Mouse (Mus musculus) adrenal gland, adult 2 months (tissue): ENCODE measurements at regions not wholly inside any gene's neighbourhood (a gene's known extent, or its start where the extent isn't known, plus 50 kb on each side); places are given as distances from the start of the nearest gene placed in this dataset.
"Not testable (repeated sequence)": the region's sequence is repeated elsewhere in the genome, so short reads cannot be mapped to it uniquely, and the experiment has no call there.

Source experiments
- DNase-seq: peaks from one replicate; pipeline ENCODE4 v3.0.0; 2021

DNA sequence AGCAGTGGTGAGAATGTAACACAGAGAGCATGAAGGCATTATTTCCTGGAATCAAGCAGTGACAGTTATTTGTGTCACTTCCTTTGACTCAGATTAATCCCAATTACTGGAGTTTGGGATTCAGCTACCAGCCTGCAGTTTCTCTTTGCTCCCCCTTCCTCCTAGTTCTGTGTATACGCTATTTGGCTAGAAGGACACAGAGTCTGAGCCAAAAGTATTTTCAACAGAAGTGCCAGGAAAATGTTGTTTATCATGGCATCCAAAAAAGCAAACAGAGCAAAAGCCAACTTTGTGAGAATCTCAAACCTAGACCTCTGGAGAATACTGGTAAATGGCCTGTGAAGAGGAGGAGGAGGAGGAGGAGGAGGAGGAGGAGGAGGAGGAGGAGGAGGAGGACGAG lies 600.4 kb downstream of the Crisp4 start:
- DNase-seq = no peak

DNA sequence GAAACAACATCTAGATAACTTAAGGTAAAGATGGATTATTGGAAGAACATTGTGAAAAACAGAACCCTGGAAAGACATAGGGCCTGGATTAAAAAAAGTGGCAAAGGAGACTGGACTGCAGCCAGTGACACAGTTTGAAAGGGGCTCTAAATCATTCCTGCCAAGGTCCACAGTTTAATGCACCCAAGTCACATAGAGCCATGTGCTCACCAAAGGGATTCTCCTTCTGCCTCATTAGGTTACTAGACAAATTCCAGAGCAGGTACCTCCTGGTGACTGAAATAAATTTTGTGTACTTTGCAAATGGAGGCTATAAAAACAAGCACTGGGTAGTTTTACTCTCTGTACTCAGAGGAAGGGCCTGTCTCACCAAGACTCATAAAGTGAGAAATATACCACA lies 607.5 kb downstream of the Crisp4 start:
- peak; percentile 10 for DNase-seq

DNA sequence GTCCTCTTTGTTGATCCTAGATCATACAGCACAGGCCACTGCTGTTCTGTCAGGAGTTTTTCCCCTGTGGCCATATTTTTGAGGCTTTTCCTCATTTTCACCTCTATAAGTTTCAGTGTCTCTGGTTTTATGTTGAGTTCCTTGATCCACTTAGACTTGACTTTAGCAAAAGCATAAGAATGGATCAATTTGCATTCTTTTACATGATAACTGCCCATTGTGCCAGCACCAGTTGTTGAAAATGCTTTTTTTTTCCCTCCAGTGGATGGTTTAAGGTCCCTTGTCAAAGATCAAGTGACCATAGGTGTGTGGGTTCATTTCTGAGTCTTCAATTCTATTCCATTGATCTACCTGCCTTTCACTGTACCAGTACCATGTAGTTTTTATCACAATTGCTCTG lies 614.4 kb downstream of the Crisp4 start:
- not testable (repeated sequence) for DNase-seq

DNA sequence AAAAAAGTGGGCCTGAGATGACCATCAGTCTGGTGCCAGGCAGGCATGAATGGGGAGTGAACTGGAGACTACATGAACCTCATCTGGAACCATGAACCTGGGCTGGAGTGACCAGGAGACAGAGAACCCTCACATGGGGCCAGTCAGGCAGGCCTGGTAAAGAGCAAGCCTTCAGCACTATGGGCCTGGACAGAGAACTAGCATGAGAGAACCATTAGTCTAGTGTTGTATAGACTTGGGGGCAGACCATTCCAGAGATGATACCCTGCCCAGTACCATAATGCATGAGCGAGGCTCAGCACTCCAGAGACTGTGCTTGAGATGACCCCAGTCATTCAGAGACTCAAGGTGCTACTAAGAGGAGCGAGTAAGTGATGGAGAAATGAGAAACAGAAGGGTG lies 625.6 kb downstream of the Crisp4 start:
- no peak for DNase-seq

DNA sequence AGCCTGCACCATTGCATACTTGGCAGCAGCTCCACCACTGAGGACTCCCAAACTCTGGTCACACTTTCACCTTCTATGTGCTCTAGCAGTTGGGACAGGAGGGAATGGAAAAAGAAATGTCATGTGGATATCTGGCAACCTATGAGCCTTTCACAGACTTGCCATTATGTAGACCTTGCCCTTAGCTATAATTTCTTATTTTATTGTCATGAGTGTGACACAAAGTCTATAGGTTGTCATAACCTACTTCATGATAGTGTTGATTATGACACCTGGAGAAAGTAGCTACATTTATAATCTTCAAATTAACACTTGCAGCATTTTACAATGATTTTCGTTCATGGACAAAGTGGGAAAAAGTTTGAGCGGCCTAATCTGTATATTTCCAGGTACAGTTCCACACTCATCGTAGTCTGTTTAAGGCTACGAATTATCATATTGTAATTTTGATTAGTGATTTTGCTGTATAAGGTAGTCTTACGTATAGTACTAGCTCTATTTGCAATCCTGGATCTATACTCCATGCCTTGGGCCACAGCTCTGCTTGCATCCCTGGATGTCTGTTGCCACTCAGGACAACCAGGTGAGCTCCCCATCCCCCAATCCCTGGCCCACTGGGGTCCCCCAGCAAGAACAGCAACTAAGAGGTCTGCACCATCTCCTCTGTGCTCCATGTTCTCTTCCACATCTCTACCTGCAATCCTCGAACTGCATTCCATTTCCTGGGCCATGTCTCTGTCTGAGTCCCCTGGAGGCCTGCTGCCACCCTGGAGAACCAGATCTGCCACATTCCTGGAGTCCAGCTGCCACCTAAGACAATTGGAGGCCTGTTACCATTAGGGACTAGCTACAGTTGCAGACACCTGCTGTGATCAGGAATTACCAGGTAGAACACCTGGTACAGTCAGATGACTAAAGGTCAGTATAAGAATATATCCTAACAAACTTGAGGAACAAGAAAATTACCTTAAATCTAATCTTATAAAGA lies 639.3 kb downstream of the Crisp4 start:
- no peak for DNase-seq

DNA sequence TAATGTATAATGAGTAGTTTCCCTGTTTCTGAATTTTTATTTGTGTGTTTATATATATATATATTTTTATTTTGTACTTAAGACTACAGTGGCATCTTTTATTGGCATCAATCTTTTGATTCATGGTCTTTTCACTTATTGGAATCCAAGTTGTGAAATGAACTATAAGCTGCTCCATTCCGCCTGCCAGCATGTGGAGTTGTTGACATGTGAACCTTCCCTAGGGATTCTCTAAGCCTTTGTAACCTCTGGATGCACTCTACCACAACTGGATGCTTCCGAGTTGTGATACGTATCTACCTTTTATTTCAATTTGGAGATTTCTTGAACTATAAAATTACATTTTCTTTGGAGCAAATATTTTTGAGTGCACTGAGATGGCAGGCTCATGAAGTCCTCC lies 652.1 kb downstream of the Crisp4 start:
- DNase-seq = no peak

DNA sequence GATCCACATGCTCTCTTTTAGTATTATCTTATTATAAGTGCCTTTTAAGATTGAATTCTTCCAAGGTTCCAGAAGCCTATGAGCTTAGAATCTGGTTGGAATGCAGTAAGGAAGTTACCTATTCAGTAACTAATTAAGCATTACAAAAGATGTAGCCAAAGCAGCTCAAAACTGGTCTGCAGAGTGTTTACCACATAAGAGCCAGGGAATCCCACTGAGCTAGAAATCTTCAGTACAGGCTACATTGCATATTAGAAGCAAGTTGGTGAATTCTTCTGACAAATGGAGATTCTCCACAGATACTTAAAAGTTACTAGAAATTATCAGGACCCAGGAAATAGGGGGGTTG lies 655.9 kb downstream of the Crisp4 start:
- DNase-seq = not testable (repeated sequence)

DNA sequence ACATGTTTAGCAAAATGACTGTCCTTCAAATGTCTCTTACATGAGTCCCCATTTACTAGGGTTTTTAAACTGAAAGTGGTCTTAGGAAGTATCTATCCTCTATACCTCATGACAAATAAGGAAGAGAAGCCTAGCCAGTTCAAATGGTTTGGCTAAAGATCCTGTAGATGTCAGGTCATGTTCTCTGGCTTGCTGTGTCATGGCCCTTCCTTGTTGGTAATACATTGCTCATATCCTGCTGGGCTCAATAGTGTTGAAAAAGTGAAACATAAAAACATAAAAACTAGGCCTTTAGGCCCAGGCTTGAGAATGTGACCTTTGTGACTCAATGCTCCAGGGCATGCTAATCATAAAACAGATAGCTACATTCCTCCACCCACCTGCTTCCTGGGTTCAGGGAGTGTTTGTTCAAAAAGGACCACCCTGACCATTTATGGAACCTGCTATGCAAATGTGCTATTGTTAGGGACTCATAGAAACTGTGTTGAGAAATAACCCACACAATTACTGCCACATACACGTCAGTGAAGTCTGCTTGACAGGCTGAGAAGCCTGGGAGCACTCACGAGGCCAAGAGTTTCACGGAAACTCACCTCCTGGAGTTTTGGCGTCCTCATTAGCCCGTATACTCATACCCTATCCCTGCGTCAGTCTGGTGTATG lies 656.4 kb downstream of the Crisp4 start:
- not testable (repeated sequence) for DNase-seq

DNA sequence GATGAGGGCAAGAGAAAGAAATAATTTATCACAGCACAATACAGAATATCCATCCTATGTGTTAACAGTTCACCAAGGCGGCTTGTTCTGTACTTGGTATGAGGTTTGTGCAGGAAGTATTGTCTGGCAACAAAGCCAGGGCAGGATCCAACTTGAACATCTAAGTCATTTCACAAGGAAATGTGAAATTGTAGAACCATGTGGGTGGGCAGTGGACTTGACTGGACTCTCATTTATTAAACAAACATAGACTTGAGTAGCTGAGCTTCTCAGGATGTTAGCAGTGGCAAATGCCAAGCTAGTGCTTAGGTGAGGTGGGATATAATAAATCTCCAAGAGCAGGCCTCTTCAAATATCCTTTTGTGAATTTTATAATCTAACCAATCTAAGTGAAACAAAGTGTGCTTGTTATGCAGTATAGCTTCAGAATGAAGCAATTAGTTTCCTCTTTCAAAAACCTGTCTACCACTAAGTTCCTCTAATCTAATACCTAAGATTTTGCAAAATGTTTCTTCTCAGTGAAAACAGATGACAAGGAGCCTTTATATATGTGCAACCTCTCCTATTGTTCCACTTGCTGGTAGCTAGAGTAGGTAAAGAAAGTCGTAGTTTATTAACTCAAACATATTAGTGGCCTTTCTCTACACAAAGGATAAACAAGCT lies 694.4 kb downstream of the Crisp4 start:
- no peak for DNase-seq

DNA sequence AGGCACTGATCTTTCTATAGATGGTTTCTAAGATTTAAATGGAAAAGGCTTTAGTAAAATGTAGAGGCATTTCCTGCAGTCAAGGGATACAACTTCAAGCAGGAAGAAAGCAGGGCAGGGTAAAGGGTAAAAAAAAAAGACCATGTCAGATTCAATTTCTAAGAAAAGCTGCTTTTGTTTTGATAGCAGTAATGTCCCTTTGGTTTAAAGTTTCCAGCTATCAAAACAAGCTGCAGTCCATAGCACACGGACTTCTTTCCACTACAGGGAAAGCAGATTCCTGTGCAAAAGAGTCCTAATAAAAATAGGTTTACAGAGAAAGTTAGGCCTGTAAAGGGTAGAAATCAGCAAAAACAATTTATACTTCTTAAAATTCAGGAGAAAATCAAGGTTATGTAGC lies 695.0 kb downstream of the Crisp4 start:
- no peak for DNase-seq

DNA sequence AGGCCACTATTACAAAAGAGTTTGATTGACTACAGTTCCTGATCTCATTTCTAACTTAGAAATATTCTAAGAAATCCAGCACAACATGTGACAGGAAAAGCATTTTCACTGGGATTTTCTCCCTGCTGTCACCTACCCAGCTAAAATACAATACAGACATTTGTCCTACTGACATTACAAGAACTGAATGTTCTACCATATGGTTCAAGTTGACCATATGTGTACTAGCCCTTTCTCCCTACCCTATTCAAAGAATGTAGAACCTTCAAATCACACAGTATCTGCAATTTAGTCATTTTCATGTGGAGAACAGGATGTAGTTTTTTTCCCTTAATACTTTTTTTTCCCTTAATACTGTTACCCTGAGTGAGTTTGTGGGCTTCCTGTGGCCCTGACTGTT lies 695.4 kb downstream of the Crisp4 start:
- no peak for DNase-seq

DNA sequence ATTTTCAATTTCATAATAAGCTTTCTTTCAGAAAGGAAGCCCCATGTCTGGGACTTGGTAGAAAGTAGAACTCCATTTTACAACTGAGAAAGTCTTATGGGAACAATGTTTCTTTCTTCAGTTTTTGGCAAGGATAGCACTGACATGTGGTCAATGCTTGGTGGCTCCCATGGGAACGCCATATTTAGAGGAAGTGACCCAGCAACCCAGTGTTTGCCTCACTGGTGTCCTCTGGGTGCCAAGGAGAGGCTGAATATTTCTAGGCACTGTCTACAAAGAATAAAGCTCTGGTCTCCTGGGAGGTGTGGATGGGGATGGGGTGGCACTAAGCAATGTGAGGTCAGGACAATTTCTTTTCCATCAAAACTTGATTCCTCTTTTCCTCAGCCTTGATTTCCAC lies 696.4 kb downstream of the Crisp4 start:
- DNase-seq = no peak

DNA sequence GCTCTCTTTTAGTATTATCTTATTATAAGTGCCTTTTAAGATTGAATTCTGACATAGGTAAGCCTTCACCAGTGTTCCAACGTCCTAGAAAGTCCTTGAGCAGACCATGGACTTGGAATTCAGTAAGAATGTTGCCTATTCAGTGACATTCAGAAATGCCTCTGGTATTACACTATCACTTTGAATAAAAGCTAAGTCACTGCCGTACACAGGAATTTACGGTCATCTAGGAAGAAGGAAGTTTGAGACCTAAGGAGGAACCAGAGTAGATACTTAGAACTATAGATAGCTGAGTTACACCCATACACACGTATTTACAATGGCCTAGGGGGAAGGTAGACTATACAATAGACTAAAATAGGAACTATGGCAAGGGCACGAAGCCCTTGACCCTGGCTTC lies 711.6 kb downstream of the Crisp4 start:
- DNase-seq = not testable (repeated sequence)

DNA sequence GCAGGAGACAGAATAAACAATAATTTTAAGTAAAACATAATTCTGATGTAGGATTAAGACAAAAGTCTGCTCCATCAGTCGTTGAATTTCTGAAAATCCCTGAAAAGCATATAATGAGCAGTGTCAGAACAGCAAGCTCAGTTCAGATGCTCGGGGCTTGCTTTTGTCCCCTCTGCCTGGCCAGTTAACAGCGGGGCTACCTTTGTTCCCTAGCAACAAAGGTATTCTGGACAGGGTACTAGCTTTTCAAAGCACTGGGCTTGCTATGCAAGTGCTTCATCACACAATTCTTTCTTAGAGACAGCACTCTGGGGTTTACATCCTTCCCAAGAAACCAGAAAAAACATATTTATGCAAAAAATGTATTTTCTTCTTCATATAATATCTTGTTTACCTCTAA lies 729.7 kb downstream of the Crisp4 start:
- DNase-seq = no peak

DNA sequence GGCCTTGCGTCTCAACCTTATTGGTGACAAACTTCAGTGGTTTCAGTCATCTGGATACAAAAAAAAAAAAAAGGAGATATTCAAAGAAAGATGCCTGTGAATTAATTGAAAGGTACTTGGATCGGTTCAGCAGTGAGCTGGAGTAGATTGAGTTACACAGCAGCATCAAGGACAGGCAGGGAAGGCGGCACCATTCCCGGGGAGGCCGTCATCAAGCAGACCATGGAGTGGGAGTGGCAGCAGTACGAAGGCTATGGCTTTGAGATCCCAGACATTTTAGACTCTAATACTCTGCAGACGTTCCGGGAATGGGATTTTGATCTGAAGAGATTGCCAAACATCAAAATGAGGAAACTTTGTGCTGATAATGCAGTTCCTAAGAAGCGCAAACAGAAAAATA lies 750.8 kb downstream of the Crisp4 start:
- no peak for DNase-seq

DNA sequence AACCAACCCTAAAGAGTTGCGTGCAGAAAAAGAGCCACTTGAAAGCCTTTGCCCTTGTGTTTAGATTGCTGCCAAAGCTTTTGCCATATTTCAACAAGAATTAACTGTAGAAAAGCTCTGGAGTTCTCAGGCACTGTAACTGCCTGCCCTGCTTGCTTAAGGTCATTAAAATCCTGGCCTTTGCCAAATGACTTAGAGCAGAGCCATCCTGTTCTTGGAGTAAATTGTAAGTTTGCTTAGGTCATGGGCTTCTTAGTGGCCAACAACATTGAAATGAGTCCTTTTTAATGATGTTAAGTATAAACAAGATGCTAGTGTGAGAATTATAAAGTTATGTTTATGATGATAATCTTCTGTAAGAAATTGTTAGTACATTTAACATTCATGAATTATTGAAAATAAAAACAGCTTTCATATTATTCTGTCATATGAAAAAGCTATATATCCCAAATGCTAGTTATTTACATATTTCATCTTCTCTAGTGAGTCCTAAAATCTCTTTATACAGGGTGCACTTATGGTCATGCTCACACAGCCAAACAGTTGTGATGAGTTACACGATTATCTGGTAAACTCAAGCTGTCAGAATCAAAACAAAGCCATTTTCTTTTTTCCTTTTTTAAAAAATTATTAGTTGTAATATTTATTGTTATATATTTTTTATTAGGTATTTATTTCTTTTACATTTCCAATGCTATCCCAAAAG lies 753.4 kb downstream of the Crisp4 start:
- DNase-seq = no peak

DNA sequence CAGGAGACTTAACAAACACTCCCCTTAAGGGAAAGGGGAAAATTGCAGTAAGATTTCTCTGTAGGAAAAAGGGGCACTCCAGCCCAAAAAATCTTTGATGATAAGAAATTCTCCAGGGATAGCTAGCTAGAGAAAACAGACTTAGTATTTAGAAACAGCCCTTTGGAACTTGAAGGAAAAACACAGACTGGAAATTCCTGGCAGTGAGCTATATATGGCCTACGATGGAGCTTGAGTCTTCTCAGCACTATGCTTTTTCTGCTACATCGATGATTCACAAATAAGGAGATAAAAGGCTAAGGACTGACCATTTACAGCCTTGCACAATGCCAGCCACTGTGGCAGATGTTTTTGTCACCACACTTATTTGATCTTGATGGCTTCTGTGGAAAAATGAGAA lies 768.1 kb downstream of the Crisp4 start:
- no peak for DNase-seq

DNA sequence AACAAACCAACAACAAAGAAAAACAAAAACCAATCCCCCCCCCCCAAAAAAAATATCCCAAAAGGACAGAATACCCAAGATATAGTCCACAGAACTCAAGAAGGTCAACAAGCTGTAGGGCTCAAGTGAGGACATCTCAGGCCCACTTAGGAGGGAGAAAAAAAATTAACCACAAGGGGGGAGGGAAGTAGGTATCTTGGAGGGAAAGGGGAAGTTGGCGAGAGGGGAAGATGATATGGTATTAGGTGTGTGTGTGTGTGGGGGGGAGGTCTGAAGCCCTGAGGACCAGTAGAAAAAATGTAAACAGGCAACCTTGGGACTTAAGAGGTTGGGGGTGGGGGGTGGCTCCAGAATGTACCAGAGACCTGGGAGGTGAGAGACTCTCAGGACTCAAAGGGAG lies 797.4 kb downstream of the Crisp4 start:
- DNase-seq = no peak

DNA sequence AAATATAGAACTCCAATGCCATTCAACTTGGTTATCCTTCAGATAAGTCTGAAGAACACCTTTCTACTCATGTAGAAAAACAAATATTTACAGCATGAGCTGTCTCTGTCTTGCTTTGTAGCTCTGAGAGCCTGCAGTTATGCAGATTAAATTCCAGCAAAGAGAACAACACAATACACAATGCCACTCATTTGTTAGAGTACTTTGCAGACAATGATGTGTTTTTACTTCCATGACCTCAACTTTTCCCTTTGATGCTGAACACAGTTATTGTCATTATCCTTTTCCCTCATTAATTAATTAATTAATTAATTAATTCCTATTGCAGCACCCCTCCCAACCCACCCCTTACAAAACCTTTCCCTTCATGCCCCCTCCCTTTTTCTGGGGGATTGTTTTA lies 807.9 kb downstream of the Crisp4 start:
- DNase-seq = no peak

DNA sequence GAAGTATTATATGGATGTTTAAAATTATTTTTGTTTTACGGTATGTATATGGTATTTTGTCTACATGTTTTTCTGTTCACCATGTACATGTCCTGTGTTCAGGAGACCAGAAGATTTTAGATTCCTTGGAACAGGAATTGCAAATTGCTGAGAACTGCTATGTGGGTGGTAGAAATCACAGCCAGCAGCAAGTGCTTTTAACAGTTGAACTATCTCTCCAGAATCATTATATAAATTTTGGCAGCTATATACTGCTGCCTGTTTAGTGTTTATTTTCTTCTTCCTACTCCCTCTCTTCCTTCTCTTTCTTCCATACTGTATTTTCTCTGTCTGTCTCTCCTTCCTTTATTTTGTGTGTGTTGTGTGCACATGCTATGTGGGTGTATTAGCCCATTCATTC lies 834.3 kb downstream of the Crisp4 start:
- DNase-seq = not testable (repeated sequence)

DNA sequence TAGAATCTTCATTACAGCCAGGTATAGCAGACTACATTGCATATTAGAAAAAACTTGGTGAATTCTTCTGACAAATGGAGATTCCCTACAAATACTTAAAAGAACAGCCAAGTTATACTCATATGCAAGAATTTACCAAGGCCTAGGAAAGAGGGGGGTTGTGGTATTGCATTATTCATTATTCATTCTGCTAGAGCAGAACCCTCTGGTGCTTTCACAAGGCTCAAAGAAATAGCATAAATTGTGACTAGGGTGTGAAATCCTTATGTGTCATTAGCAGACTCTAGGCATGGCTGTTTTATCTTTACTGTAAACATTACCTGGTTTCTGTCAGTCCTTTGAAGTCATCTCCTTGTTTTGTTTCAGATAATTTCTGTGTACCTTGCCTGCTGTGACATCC lies 835.8 kb downstream of the Crisp4 start:
- DNase-seq = not testable (repeated sequence)
